Mouse (Mus musculus): ENCODE data around the gene Hrh1.
"Not testable (repeated sequence)": the region's sequence is repeated elsewhere in the genome, so short reads cannot be mapped to it uniquely, and the experiment has no call there.

Gene Hrh1

DNA sequence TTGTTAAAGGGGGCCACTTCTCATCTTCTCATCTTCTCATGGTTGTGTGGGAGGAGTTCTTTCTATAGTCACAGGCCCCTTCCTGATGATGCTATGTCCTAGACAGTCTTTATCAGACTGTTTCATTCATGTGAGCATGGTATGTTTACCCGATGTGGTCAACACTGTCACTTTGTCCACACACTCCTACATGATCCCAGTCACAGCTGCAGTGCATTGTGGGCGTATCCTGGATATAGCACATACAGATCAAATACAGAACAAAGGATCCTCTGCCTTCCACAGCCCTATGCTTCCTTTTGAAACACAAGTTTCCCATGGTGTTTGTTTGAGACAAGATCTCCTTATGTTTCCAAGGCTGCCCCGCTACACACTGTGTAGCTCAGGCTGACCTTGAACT is 76.3 kb downstream of the Hrh1 start:
- no peak for DNase-seq

DNA sequence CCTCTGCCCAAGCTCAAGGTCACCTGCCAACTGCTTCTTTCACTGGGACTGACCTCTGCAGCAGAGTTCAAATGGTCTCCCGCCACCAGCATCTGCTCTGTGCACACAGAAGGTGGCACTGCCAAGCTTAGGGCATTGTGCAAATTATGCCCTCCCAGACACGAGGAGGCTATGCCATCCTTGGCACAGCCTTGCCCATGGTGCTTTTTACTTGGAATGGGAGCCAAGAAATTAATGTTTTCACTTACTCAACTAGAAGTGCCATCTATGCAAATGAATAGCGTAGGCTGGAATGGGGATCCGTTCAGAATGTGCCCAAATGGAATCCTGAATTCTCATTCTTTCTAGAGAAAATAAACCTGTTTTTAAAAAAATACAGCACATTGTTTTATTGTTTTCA is 77.2 kb downstream of the Hrh1 start:
- DNase-seq, result no peak

DNA sequence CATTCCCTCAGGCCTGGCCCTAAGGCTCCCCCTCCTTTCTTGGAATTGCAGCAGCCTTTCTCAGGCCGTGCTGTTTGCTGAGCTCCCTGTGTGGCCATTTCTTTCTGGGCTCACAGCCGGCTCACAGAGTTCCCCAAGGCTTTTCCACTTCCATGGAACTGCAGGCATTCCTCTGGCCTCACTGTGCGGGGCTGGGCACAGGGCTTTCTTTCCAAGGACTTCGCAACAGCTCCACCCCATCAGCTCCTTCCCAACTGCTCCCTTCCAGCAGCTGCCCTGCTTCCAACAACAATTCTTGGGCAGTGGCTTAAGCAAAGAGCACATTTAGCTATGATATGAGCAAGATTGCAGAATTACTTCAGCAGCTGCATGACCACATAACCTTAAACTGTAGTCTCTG is 81.0 kb downstream of the Hrh1 start:
- DNase-seq, result no peak

DNA sequence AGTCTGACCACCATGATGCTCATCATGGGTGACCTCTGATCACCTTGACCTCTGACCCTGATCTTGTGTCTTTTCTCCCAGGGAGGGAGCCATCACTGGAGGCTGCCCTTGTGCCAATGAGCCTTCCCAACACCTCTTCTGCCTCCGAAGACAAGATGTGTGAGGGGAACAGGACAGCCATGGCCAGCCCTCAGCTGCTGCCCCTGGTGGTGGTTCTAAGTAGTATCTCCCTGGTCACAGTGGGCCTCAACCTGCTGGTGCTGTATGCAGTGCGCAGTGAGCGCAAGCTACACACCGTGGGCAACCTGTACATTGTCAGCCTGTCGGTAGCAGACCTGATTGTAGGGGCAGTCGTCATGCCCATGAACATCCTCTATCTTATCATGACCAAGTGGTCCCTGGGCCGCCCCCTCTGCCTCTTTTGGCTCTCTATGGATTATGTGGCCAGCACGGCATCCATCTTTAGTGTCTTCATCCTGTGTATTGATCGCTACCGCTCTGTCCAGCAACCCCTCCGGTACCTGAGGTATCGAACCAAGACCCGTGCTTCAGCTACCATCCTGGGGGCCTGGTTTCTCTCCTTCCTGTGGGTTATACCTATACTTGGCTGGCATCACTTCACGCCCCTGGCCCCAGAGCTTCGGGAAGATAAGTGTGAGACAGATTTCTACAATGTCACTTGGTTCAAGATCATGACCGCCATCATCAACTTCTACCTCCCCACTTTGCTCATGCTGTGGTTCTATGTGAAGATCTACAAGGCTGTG is 82.1 kb downstream of the Hrh1 start:
- DNase-seq, result no peak

DNA sequence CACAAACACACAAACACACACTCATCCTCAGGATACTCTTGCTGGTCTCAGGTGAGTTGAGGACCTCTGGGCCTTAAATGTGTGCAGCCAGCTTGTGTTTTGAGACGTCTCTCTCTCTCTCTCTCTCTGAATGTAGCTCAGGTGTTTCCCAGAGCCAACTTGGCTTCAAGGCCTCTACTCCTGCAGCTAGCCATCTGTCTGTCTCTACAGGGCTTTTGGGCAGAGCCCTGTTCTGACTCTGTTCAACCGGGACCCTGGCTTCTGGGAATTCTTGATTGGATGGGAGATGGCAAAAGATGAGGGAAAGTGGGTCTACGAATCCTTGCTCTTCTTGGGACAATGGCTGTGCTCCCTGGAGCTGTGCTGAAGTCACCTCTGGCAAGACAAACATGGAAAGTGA is 91.6 kb downstream of the Hrh1 start:
- DNase-seq, result no peak

DNA sequence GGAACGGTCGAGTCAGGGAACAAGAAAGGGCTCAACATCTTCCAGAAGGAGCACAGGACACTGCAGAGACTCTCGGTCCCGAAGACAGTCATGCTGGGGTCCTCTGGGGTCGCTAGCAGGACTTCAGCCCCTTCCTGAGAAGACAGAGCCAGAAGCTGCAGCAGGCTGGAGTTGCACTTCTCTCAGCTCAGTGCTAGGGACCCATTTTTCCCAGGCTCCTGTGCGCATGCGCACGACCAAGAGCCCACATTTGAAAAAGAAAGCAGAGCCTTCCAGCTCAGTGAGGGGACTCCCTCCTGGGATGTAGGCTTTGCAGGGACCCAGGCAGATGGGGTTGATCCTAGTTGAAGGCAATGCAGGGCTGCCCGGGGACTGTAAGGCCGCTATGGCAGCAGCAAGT is 94.9 kb downstream of the Hrh1 start:
- DNase-seq, result not testable (repeated sequence)

DNA sequence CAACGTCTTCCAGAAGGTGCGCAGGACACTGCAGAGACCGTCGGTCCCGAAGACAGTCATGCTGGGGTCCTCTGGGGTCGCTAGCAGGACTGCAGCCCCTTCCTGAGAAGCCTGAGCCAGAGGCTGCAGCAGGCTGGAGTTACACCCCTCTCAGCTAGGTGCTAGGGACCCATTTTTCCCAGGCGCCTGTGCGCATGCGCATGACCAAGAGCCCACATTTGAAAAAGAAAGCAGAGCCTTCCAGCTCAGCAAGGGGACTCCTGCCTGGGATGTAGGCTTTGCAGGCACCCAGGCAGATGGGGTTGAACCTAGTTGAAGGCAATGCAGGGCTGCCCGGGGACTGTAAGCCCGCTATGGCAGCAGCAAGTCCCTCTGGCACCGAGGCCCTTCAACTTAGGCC is 97.3 kb downstream of the Hrh1 start:
- peak; percentile 42 for DNase-seq

DNA sequence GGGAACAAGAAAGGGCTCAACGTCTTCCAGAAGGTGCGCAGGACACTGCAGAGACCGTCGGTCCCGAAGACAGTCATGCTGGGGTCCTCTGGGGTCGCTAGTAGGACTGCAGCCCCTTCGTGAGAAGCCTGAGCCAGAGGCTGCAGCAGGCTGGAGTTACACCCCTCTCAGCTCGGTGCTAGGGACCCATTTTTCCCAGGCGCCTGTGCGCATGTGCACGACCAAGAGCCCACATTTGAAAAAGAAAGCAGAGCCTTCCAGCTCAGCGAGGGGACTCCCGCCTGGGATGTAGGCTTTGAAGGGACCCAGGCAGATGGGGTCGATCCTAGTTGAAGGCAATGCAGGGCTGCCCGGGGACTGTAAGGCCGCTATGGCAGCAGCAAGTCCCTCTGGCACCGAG is 116.3 kb downstream of the Hrh1 start:
- DNase-seq, result peak; percentile 14

DNA sequence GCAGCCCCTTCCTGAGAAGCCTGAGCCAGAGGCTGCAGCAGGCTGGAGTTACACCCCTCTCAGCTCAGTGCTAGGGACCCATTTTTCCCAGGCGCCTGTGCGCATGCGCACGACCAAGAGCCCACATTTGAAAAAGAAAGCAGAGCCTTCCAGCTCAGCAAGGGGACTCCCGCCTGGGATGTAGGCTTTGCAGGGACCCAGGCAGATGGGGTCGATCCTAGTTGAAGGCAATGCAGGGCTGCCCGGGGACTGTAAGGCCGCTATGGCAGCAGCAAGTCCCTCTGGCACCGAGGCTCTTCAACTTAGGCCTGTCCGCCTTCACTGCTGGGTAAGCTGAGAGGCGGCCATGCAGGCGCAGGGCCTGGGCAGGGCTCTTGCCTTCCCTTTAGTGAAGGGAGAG is 131.0 kb downstream of the Hrh1 start:
- not testable (repeated sequence) for DNase-seq

All from right cerebral cortex, postnatal 4 days (tissue).